Mouse (Mus musculus) megakaryocyte-erythroid progenitor cell, adult 5 weeks (primary cell): ENCODE results near the gene Dusp8. TPM values are rescaled to one million over a fixed set of nuclear protein-coding genes. Genes with fewer than 3 reads are reported as not detected.

ENCODE experiments used
- polyA plus RNA-seq: library from polyadenylated mRNA; stranded (reverse); fragments of >175 nt; gene quantifications from 2 replicates; pipeline ENCODE4 v1.2.3, GENCODE M21; 2012

Gene Dusp8
- 2.6 and 3.2 TPM in 2 replicates for polyA plus RNA-seq

GRCm38 (mm10) chr7:142095183-142095931 is at the start of gene Dusp8:
Gene Dusp8 (minus strand): TSS chr7:142095843.

GRCm38 (mm10) chr7:142144507-142144906 is 48.9 kb upstream of the Dusp8 start, which contains the start of gene Gm45337:
Gene Gm45337 (minus strand): TSS chr7:142144607.

GRCm38 (mm10) chr7:142135934-142136333 is 40.3 kb upstream of the Dusp8 start, which contains the start of gene Gm39115:
Gene Gm39115 (minus strand): TSS chr7:142136034.

GRCm38 (mm10) chr7:142120629-142121028 is 25.0 kb upstream of the Dusp8 start, which contains the start of gene Gm45618:
Gene Gm45618 (minus strand): TSS chr7:142120729.

GRCm38 (mm10) chr7:142060931-142061565 is 34.6 kb downstream of the Dusp8 start, which contains the start of gene Mob2:
Gene Mob2 (minus strand): TSS chr7:142061065.

Other genes starting within 250 kb of the Dusp8 start
- 58.7 and 65.6 TPM in 2 replicates for gene Tollip, start 177.3 kb downstream of the Dusp8 start, polyA plus RNA-seq
- not detected in 2 replicates for gene Brsk2, start 146.1 kb downstream of the Dusp8 start, polyA plus RNA-seq
- gene Mob2, start 34.8 kb downstream of the Dusp8 start, polyA plus RNA-seq, result 51.7 TPM in 2 replicates
- gene Gm45618, start 24.9 kb upstream of the Dusp8 start, polyA plus RNA-seq, result not detected in 2 replicates
- gene Gm39115, start 40.2 kb upstream of the Dusp8 start, polyA plus RNA-seq, result not detected in 2 replicates
- gene Gm45337, start 48.8 kb upstream of the Dusp8 start, polyA plus RNA-seq, result not detected in 2 replicates
- not detected in 2 replicates for gene Gm29735, start 61.3 kb upstream of the Dusp8 start, polyA plus RNA-seq
- not detected in 2 replicates for gene Gm4553, start 69.9 kb upstream of the Dusp8 start, polyA plus RNA-seq
- not detected in 2 replicates for gene Krtap5-2, start 80.2 kb upstream of the Dusp8 start, polyA plus RNA-seq
- gene Gm10153, start 94.5 kb upstream of the Dusp8 start, polyA plus RNA-seq, result not detected in 2 replicates
- gene Krtap5-3, start 105.5 kb upstream of the Dusp8 start, polyA plus RNA-seq, result not detected in 2 replicates
- gene Gm7579, start 116.0 kb upstream of the Dusp8 start, polyA plus RNA-seq, result not detected in 2 replicates
- not detected in 2 replicates for gene Krtap5-5, start 134.1 kb upstream of the Dusp8 start, polyA plus RNA-seq
- not detected in 2 replicates for gene Gm40460, start 145.2 kb upstream of the Dusp8 start, polyA plus RNA-seq
- gene Gm2431, start 162.5 kb upstream of the Dusp8 start, polyA plus RNA-seq, result not detected in 2 replicates
- gene Gm4559, start 178.5 kb upstream of the Dusp8 start, polyA plus RNA-seq, result not detected in 2 replicates
- not detected in 2 replicates for gene Krtap5-1, start 201.3 kb upstream of the Dusp8 start, polyA plus RNA-seq
- not detected in 2 replicates for gene Krtap5-4, start 207.7 kb upstream of the Dusp8 start, polyA plus RNA-seq